Mouse (Mus musculus) kidney, embryonic 14.5 days (tissue): ENCODE results near the gene Rreb1. TPM values are rescaled to one million over a fixed set of nuclear protein-coding genes. Genes with fewer than 3 reads are reported as not detected.

Experiments used
- ATAC-seq: fragments of 200-750 bp; cut with Nextera tagmentation; 2 replicates; pipeline ENCODE4 v1.8.0; 2017; ENCODE audit warnings: moderate number of reproducible peaks, mild to moderate bottlenecking, moderate TSS enrichment, moderate library complexity; ENCODE audit not compliant: low FRiP score, low TSS enrichment
- H3K27ac ChIP-seq: fragments of 300-500 bp; sonication (generic); 2 replicates; pipeline ENCODE4 v1.5.1; 2014; ENCODE audit warnings: low read depth, mild to moderate bottlenecking, low read length, moderate library complexity, mixed read lengths
- H3K27me3 ChIP-seq: fragments of 300-500 bp; sonication (generic); 2 replicates; pipeline ENCODE4 v1.6.1; 2014; ENCODE audit warnings: mild to moderate bottlenecking, low read length; ENCODE audit not compliant: control insufficient read depth, insufficient read depth
- H3K36me3 ChIP-seq: fragments of 300-500 bp; sonication (generic); 2 replicates; pipeline ENCODE4 v1.6.1; 2014; ENCODE audit warnings: low read length, mixed read lengths; ENCODE audit not compliant: control insufficient read depth, insufficient read depth
- H3K4me1 ChIP-seq: fragments of 300-500 bp; sonication (generic); 2 replicates; pipeline ENCODE4 v1.6.1; 2014; ENCODE audit warnings: low read length, mixed read lengths; ENCODE audit not compliant: control insufficient read depth, insufficient read depth
- H3K4me2 ChIP-seq: fragments of 300-500 bp; sonication (generic); replicated peaks from 2 replicates; pipeline ENCODE4 v1.6.1; 2014; ENCODE audit warnings: low read depth, mild to moderate bottlenecking, low read length
- H3K4me3 ChIP-seq: fragments of 300-500 bp; sonication (generic); 2 replicates; pipeline ENCODE4 v1.5.1; 2014; ENCODE audit warnings: mild to moderate bottlenecking, low read length
- H3K9ac ChIP-seq: fragments of 300-500 bp; sonication (generic); 2 replicates; pipeline ENCODE4 v1.6.1; 2014; ENCODE audit warnings: low read depth, mild to moderate bottlenecking, low read length, moderate library complexity
- H3K9me3 ChIP-seq: fragments of 300-500 bp; sonication (generic); 2 replicates; pipeline ENCODE4 v1.6.1; 2016; ENCODE audit warnings: low read length; ENCODE audit not compliant: control insufficient read depth
- WGBS: fragments of 180-500 bp; shearing (Covaris S2); extraction: QIAGEN DNeasy Blood & Tissue Kit; methylation state at CpG from one replicate; pipeline ENCODE4 v1.1.7; 2014; 5-methylcytosine and 5-hydroxymethylcytosine counted together
- polyA plus RNA-seq: library from polyadenylated mRNA; unstranded; fragments of >200 nt; fragmentation: Nextera tagmentation; extraction: Ambion mirVana; gene quantifications from 2 replicates; pipeline ENCODE4 v1.2.1, GENCODE M21; 2014

Gene Rreb1
- polyA plus RNA-seq, 1 experiment from 2014 or later: 16.7 TPM

GRCm38 (mm10) chr13:37821413-37821812 is 43.2 kb downstream of the Rreb1 start:
- no peak overlapping the region for H3K9ac ChIP-seq
- H3K4me1 ChIP-seq: no peaks in the 10 kb centered on the region
- no peaks in the 10 kb centered on the region for H3K36me3 ChIP-seq
- H3K27ac ChIP-seq: no peak overlapping the region
- no peaks in the 10 kb centered on the region for H3K27me3 ChIP-seq
- H3K4me3 ChIP-seq: no peak overlapping the region
- no peak overlapping the region for H3K4me2 ChIP-seq
- 36% methylated on average over 4 of the region's 4 CpGs for WGBS
- no peak for ATAC-seq
- H3K9me3 ChIP-seq: no peaks in the 10 kb centered on the region

DNA sequence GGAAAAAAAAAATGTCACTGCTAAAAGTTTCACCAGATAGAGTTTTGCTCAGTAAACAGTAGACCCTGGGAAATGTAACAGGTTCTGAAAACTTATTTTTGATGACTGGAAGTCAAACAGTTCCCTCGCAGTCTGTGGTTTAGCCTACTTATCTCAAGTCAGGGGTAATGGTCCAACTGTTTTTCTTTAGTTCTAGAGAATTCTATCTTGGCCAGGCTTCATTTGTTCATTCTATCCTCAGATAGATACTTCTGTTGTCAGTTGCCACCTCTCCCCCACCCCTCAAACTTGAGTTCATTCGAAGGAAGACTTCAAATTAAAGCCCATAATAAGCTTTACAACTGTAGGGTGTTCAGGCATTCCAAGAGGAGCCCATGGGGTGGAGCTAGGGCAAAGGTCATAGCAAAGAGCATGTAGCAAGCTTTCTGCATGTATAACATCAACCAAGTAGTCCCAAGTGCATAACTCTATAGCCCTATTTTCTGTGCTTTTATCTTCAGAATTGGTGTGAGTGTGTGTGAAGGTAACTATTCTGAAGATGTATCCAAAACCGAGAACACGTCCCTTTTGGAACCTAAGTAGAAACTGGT is 46.2 kb downstream of the Rreb1 start:
- Histone ChIP-seq H3K9ac (no peak overlapping the region), H3K4me3 (no peak overlapping the region), H3K9me3 (no peaks in the 10 kb centered on the region), H3K27ac (no peak overlapping the region), H3K36me3 (no peaks in the 10 kb centered on the region), H3K27me3 (no peaks in the 10 kb centered on the region), H3K4me1 (peaks cover 15% of the 10 kb centered on the region; the same call in 1 of the 2 replicates), H3K4me2 (no peak overlapping the region)
- ATAC-seq: no peak
- 42% methylated on average over 4 of the region's 4 CpGs for WGBS

- no peak; the same call in 1 of the 2 replicates for ATAC-seq
- Histone ChIP-seq H3K36me3 (no peaks in the 10 kb centered on the region), H3K9me3 (no peaks in the 10 kb centered on the region), H3K4me2 (peak overlapping the region; percentile 98), H3K27me3 (no peaks in the 10 kb centered on the region), H3K4me3 (peak overlapping the region; percentile 87), H3K9ac (peak overlapping the region; percentile 91), H3K4me1 (peaks cover 21% of the 10 kb centered on the region; the same call in 1 of the 2 replicates), H3K27ac (peak overlapping the region; percentile 85; the same call in 1 of the 2 replicates)
- 4% methylated on average over 27 of the region's 27 CpGs for WGBS
Measured at GRCm38 (mm10) chr13:37824956-37825645, 46.9 kb downstream of the Rreb1 start.

- Histone ChIP-seq H3K27me3 (no peaks in the 10 kb centered on the region), H3K4me1 (peaks cover 27% of the 10 kb centered on the region), H3K4me3 (peak overlapping the region; percentile 87), H3K9me3 (no peaks in the 10 kb centered on the region), H3K4me2 (peak overlapping the region; percentile 98), H3K9ac (peak overlapping the region; percentile 91), H3K36me3 (no peaks in the 10 kb centered on the region), H3K27ac (peak overlapping the region; percentile 85)
- ATAC-seq: peak; percentile 63
- WGBS: under 1% methylated on average over 37 of the region's 43 CpGs
Measured at GRCm38 (mm10) chr13:37825646-37826280, 47.6 kb downstream of the Rreb1 start.

DNA sequence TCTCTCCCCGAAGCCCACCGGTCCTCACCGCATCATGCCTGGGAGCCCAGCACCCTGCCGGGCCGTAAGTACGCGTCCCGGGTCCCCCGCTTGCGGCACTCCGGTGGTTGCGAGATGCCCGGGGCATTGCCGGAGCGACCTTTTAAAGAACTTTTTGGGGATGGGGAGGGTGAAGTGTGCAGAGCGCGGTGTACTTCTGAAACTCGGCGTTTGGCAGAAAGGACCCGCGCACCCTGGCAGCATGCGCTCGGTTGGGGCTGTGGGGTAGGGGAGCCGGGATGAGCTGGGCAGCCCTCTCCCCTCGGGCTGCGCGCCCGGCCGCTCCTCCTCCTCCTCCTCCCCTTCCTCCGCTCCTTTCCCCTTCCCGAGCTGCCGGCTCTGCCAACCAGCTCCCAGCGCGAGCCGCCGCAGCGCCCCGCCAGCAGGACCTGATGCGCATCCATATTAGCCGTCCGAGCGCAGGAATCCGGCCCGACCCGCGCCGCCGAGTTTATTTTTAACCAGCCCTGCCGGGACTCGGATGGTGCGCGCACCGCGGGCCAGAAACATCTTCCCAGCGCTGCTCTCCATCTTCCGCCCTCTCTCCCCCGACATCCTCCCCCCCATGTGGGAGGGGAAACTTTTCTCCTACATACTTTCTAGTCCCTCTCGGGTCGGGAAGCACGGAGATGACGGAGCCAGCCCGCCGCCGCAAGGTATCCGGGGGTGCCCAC is 48.2 kb downstream of the Rreb1 start:
- Histone ChIP-seq H3K36me3 (no peaks in the 10 kb centered on the region), H3K4me3 (peak overlapping the region; percentile 87), H3K9me3 (no peaks in the 10 kb centered on the region), H3K27me3 (no peaks in the 10 kb centered on the region), H3K9ac (peak overlapping the region; percentile 91), H3K27ac (peak overlapping the region; percentile 85), H3K4me1 (peaks cover 33% of the 10 kb centered on the region), H3K4me2 (peak overlapping the region; percentile 98)
- ATAC-seq: peak; percentile 51
- WGBS: under 1% methylated on average over 64 of the region's 65 CpGs

GRCm38 (mm10) chr13:37826994-37827262 is 48.7 kb downstream of the Rreb1 start:
- peak overlapping the region; percentile 87 for H3K4me3 ChIP-seq
- ATAC-seq: no peak; the same call in 1 of the 2 replicates

DNA sequence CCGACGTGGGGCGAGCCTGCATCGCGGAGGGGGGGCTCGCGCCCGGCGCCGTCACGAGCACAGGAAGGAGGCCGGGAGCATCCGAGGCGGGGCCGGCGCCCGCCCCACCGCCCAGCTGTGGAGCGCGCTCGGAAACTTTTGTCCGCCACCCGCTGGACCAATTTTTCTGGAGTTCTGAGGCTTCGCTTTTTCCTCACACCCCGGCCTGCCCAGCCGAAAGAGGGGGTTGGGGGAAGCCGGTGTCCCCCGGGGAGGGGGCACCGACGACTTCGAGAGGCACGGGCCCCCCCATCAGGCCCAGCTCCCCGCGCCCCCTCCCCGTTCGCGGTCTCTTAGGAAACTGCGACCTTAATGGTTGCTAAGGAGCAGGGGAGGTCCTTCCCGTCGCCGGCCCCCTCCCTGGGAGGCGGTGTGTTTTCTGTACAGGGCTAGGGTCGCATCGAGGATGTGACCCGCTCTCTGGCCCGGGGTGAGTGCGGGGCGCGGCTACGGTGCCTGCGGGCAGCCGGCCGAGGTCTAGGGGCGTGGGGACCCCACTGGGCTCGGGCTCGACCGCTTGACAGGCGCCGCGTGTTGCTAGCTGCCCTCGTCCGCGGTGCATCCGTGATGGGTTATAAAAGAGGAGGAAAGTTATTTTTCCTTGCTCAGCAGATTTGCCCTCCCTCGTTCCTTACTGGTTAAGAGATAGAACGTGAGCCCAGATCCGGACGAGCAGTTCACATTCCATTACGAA is 49.2 kb downstream of the Rreb1 start:
- Histone ChIP-seq H3K27me3 (no peaks in the 10 kb centered on the region), H3K27ac (peak overlapping the region; percentile 85), H3K4me2 (peak overlapping the region; percentile 98), H3K4me1 (peaks cover 42% of the 10 kb centered on the region), H3K36me3 (no peaks in the 10 kb centered on the region), H3K9me3 (no peaks in the 10 kb centered on the region), H3K4me3 (peak overlapping the region; percentile 87), H3K9ac (peak overlapping the region; percentile 91)
- ATAC-seq: peak; percentile 62
- 1% methylated on average over 56 of the region's 69 CpGs for WGBS

More at GRCm38 (mm10) chr13:37826994-37827262, 48.7 kb downstream of the Rreb1 start:
- peak overlapping the region; percentile 85 for H3K27ac ChIP-seq
- no peaks in the 10 kb centered on the region for H3K36me3 ChIP-seq
- no peaks in the 10 kb centered on the region for H3K27me3 ChIP-seq
- H3K9ac ChIP-seq: peak overlapping the region; percentile 91
- H3K4me2 ChIP-seq: peak overlapping the region; percentile 98
- no peaks in the 10 kb centered on the region for H3K9me3 ChIP-seq
- H3K4me1 ChIP-seq: peaks cover 38% of the 10 kb centered on the region
- WGBS: under 1% methylated on average over 35 of the region's 36 CpGs

- peak overlapping the region; percentile 91; the same call in 1 of the 2 replicates for H3K9ac ChIP-seq
- H3K27ac ChIP-seq: 0 out of 2 replicates have a peak overlapping the region, but pooled peaks have one; percentile 85
- 8% methylated on average over 13 of the region's 13 CpGs for WGBS
Measured at GRCm38 (mm10) chr13:37827996-37828579, 49.9 kb downstream of the Rreb1 start.

More at GRCm38 (mm10) chr13:37827996-37828579, 49.9 kb downstream of the Rreb1 start:
- Histone ChIP-seq H3K9me3 (no peaks in the 10 kb centered on the region), H3K4me1 (peaks cover 44% of the 10 kb centered on the region), H3K4me3 (peak overlapping the region; percentile 87), H3K36me3 (no peaks in the 10 kb centered on the region), H3K27me3 (no peaks in the 10 kb centered on the region), H3K4me2 (peak overlapping the region; percentile 98)
- ATAC-seq: no peak; the same call in 1 of the 2 replicates
